Mouse (Mus musculus) naive thymus-derived CD4-positive, alpha-beta T cell, adult 2 months (primary cell): ENCODE data around the gene Slc25a29.

ENCODE experiments used
- DNase-seq: peaks from one replicate; pipeline ENCODE4 v3.0.0-alpha.2; 2011; ENCODE audit warnings: low read depth

Slc25a29 gene

GRCm38 (mm10) chr12:108834337-108834736 lies 1.3 kb downstream of the Slc25a29 start:
- no peak for DNase-seq

GRCm38 (mm10) chr12:108833408-108833807 lies 2.3 kb downstream of the Slc25a29 start:
- no peak for DNase-seq

- no peak for DNase-seq
These were observed 2.8 kb downstream of the Slc25a29 start for GRCm38 (mm10) chr12:108832851-108833250.

- DNase-seq, result no peak
These were observed 3.6 kb downstream of the Slc25a29 start for GRCm38 (mm10) chr12:108831966-108832643.

GRCm38 (mm10) chr12:108830358-108830757 lies 5.3 kb downstream of the Slc25a29 start:
- no peak for DNase-seq

GRCm38 (mm10) chr12:108829636-108830035 lies 6.0 kb downstream of the Slc25a29 start:
- DNase-seq, result no peak

GRCm38 (mm10) chr12:108827641-108828040 lies 8.0 kb downstream of the Slc25a29 start:
- no peak for DNase-seq

GRCm38 (mm10) chr12:108826958-108827535 lies 8.6 kb downstream of the Slc25a29 start:
- no peak for DNase-seq

GRCm38 (mm10) chr12:108826282-108826957 lies 9.3 kb downstream of the Slc25a29 start:
- no peak for DNase-seq

GRCm38 (mm10) chr12:108825561-108826224 lies 10.0 kb downstream of the Slc25a29 start:
- DNase-seq, result no peak

GRCm38 (mm10) chr12:108824225-108824874 lies 11.3 kb downstream of the Slc25a29 start:
- DNase-seq, result no peak

- DNase-seq, result no peak
These were observed 12.6 kb downstream of the Slc25a29 start for GRCm38 (mm10) chr12:108823036-108823435.

- DNase-seq, result no peak
These were observed 15.2 kb downstream of the Slc25a29 start for GRCm38 (mm10) chr12:108820461-108820860.

GRCm38 (mm10) chr12:108816569-108816968 lies 19.1 kb downstream of the Slc25a29 start:
- no peak for DNase-seq

GRCm38 (mm10) chr12:108814470-108814869 lies 21.2 kb downstream of the Slc25a29 start:
- no peak for DNase-seq

- no peak for DNase-seq
These were observed 23.2 kb downstream of the Slc25a29 start for GRCm38 (mm10) chr12:108812463-108812862.

- peak; percentile 68 for DNase-seq
These were observed 24.6 kb downstream of the Slc25a29 start for GRCm38 (mm10) chr12:108811133-108811532.

GRCm38 (mm10) chr12:108810309-108810708 lies 25.4 kb downstream of the Slc25a29 start:
- DNase-seq, result no peak

GRCm38 (mm10) chr12:108809771-108810170 lies 25.9 kb downstream of the Slc25a29 start:
- DNase-seq, result no peak

- no peak for DNase-seq
These were observed 27.2 kb downstream of the Slc25a29 start for GRCm38 (mm10) chr12:108808465-108808864.

GRCm38 (mm10) chr12:108804388-108804787 lies 31.3 kb downstream of the Slc25a29 start:
- DNase-seq, result no peak

GRCm38 (mm10) chr12:108801613-108802012 lies 34.1 kb downstream of the Slc25a29 start:
- no peak for DNase-seq
